Mouse (Mus musculus) spleen, embryonic (tissue): ENCODE measurements around the gene Zfp706.
"Not testable (repeated sequence)": the region's sequence is repeated elsewhere in the genome, so short reads cannot be mapped to it uniquely, and the experiment has no call there.

Experiments
- CTCF ChIA-PET: fragments of 350-600 bp; sonication (Branson Sonifier 250); formaldehyde crosslinking; loops from one replicate; lab custom pipeline; 2022; lab: Charles Lee

The Zfp706 gene

DNA sequence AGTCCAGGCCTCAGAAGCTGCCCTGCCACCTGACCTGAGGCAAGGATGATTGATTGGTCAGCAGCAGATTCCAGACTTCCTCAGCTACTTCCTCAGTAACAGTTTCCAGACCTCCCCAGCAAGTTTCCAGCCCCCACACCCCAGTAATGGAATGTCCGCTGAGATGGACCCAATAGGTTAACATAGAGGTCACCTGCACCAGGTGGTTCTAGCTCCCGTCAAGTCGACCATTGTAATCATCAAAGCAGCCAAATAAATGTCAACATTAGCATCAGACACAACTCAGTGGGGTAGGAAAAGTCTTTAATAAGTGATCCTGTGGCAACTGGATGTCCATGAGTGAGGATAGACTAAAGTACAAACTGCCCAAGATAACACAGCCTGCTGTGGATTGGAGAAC lies 3.7 kb upstream of the Zfp706 start:
- CTCF ChIA-PET: no interaction called here

DNA sequence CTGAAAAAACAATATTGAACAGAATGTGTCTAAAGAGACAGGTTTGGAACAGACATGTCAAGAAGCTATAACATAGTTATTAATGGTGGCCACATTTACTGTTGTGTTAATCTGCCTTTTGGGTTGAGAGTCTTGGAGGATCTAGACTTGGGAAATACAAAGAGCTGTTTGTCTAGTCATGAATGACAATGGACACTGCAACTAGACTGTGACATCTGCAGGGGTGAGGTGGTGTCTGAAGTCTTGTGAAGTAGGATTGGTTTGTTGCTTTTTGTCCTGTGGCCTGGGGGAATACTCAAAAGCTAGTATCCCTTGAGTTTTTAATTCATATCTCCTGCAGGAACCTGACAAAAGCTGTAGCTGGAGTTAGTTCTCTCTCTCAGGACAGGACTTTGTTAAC lies 973 bp upstream of the Zfp706 start:
- CTCF ChIA-PET: interaction anchor here (0.6 to 2.0 kb wide), 3 partner anchors 70 to 226 kb away, joined by 3 to 5 read pairs (median 3); no protein-coding TSS in a partner anchor

DNA sequence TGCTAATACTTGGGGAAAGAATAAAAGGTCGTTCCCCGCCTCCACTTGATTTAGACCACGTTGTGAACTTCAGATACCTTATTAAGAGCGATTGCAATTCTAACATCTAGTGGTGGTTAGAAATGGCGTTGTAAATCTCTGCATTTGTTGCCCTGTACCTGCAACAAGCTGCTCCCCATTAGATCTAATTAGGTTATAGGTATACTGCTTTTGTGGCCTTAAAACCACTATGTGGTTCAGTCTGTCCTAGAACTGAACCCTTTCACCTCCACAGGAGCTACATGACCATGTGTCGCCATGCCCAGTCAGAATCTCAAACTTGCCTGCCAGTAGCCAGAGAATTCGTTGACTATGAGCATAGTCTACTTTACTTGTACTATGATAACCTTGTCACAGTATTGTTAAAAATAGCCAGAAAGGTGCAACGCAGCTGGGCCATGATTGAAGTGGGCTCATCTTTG lies 416 bp upstream of the Zfp706 start:
- CTCF ChIA-PET: interaction anchor here (0.8 to 2.0 kb wide), 2 partner anchors 69 to 225 kb away, joined by 3 to 5 read pairs; no protein-coding TSS in a partner anchor

DNA sequence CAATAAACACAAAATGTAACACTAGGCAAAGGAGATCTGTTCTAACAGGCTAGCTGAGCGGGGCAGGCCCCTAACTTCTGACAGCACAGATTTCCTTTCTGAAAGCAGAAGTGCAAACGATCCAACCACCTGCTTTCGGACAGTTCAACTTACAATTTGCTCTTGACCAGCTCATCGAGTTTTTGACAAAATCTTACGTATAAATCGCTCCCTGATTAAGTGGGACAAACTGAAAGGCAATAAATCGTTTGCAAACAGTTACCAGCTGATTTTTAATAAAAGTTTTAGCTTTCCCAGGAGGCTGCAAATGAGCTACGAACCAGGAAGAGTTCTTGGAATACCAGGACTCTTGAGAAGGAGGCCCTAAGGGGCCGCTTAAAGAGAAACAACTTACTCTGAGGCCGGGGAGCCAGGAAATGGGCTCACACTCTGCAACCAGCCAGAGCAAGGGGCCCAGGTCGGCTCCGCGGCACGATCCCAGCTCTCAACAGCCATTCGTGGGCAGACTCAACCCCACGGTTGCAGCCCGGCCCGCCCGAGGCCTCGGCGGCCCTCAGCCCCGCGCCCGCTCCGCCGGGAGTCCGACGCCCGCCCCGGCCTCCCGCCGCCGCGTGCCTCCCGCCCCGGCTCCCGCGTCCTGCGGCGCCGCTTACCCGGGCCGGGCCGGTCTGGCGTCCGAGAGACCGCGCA lies 953 bp downstream of the Zfp706 start:
- CTCF ChIA-PET: no interaction called here

DNA sequence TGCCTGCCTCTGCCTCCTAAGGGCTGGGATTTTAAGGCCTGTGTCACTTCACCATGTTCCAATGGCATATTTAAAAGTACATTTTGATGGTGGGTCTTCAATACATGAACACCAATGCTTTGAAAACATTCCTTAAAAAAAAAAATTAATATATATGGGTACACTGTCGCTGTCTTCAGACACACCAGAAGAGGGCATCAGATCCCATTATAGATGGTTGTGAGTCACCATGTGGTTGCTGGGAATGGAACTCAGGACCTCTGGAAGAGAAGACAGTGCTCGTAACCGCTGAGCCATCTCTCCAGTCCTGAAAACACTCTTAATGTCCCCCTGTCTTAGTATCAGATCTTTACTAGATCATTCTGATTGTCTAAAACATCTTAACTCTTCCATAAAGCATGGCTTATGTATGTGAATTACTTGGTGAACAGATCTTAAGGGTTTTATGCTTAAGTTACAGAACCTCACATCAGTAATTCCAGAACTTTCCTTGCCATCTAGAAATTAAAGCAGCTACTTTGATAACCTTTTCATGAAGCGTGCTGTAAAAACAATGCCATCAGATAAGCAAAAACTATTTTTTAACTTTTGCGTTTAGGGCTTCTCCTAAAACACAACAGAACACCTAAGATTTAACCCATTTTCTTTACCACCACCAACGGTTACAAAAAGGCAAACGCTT lies 1.6 kb downstream of the Zfp706 start:
- CTCF ChIA-PET: no interaction called here

DNA sequence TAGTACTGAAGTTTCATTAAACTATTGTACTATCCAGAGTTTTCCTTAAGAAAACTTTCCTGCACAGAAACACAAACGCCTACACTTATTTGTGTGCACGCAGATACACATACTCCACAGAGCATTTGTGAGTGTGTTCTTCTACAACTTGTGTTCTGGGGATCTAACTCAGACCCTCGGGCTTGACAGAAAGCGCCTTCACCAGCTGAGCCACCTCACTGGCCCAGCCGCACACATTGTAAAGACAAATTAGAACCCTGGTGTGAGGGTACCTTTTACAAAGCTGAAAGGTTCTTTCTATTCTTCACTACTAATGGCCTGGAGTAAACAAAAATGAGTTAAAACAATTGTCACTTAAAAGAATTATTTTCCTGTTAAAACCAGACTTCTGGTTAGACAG lies 2.7 kb downstream of the Zfp706 start:
- CTCF ChIA-PET: no interaction called here

DNA sequence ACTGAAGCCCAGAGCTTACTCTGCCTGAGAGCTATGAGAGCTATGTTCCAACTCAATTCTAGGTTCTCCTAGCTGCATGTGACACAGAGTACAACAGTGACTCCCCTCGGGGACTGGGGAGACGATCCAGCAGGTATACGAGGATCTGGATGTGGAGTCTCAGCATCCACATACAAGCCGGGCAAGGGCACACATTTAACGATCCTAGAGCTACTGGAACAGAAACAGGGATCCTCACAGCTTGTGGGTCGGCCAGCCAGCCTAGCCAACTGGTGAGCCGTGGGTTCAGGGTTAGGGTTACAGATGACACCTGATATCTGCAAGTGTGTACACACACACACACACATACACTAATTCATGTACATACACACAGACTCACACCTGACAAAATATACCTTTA lies 5.3 kb downstream of the Zfp706 start:
- CTCF ChIA-PET: interaction anchor here (0.6 kb wide), 1 partner anchor 100 kb away, joined by 3 read pairs; no protein-coding TSS in a partner anchor

DNA sequence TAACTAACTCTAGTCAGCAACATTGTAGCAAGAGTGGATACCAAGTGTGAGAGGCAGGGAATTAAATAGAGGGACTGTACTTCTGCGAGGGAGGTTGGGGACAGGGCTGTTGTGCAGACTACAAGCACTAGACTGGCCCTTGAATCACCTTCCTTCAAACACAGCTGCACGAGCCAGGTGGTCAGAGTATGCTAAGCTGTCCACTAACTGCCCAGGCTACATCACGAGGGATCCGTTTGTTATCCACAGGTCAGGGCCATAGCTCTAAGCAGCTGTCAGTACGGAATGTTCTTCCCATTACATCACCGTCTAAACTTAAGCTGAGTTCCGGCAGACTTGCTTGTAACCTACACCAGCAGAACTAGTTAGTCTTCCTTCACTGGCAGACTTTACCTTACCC lies 8.0 kb downstream of the Zfp706 start:
- CTCF ChIA-PET: not testable (repeated sequence)

DNA sequence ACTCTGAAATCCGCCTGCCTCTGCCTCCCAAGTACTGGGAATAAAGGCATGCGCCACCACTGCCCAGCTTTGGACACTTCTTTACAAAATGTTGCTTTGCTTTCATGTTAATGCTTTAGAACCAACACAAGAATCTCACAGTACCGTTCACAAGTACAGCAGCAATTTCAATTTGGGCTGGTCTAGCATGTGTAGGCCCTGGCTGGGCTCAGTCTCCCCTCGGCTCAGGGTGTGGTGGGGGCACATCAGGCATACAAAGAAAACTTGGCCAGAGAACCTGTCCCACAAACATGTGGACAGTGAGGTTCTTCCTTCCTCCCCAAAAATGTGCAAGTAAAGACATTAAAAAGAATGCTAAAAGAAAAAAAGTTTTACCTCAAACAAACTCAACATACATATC lies 12.4 kb downstream of the Zfp706 start:
- CTCF ChIA-PET: no interaction called here

DNA sequence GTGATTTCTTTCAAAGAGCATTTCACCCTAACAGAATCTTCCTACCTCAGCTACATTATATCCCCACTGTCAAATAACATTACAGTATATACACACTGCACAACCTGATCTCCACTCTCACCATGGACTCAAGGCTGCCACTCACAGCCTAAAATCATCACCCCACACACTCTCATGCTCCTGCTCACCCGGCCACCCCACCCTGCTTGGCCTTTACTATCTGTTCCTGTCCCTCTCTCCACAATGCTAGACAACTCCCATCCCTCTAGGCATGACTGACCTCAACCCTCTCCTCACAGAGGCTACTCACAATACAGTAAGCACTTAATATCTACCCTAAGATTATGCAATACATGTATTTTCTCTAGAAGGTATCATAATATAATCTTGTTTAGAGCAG lies 12.9 kb downstream of the Zfp706 start:
- CTCF ChIA-PET: no interaction called here

DNA sequence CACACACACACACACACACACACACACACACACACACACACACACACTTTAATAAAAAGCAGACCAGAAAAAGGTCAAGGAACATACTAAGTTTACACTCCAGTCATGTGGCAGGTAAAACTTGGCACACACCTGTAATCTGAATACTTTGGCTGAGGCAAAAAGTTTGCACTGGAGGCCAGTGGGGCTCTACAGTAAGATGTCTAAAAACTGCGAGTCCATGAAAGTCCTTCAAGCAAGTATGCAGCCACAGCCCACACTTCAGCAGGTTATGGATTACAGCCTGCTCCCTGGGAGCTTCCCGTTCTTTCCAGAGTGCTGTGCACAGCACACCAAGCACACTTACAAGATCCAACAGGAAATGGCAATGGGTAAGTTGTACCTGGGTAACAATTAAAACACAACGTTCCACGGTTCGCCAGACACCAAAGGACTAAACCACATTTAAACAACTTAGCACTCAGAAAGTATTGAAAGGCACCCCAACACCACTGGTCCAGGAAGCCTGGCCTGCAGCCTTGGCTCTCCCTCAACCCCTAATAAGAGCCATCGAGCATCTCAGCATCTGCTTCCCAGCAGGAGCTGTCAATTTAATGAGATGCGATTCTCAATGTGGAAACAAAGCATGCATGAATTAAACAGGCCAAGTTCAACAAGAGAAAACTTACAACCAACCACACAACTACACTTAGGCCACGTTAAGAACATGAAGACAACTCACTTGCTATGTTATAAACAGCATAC lies 14.0 kb downstream of the Zfp706 start:
- CTCF ChIA-PET: interaction anchor here (0.6 kb wide), 1 partner anchor 16 kb away, joined by 3 read pairs; no protein-coding TSS in a partner anchor

DNA sequence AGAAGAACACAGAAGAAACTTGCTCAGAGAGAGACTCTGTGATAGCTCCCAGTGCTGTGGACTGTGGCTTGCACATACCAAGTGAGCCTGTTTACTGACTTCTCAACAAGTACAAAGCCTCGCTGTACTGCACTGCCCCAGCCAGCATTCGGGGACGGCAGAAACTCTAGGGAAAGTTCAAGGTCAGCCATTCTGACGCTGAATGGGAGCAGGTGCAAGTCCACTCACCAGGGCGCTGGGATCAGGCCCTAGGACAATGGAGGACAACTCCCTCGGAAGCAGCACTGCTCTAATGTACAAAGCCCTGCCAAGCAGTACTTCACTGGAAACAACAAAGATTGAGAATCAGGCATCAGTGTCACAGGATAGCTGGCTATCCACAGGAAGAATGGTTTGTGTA lies 16.2 kb downstream of the Zfp706 start:
- CTCF ChIA-PET: no interaction called here

DNA sequence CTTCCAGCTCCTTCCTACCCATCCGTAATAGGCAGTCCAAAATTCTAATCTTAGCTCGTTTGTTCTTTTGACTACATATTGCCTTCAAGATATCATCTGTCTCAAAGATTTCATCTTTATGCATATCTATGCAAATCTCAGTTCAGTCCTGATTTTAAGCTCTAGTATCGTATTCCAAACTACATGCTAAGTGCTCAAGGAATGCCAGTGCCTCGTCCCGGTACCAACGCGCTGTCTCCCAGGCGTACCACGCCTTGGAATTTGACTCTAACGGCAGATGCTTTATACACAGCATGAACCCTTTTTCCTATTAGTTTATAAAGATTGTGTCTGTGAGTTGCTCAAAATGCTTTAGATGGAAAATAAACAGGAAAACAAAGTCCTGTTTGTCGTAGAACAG lies 17.7 kb downstream of the Zfp706 start:
- CTCF ChIA-PET: no interaction called here

DNA sequence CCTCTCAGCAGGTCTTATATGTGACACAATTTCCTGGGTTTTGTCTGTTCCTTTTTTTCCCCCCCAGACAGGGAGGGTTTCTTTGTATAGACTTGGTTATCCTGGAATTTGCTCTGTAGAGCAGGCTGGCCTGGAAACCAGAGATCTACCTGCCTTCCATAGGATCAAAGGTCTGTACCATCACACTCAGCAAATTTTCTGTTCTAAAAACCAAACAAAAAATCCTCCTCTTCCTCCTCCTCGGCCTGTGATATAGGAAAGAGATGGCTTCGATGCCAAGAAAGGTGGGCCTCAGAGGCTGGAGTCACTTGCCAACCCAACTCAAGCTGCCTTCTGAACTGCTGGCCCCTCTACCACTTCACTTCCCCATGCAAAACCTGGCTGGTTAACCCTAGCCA lies 18.9 kb downstream of the Zfp706 start:
- CTCF ChIA-PET: no interaction called here

DNA sequence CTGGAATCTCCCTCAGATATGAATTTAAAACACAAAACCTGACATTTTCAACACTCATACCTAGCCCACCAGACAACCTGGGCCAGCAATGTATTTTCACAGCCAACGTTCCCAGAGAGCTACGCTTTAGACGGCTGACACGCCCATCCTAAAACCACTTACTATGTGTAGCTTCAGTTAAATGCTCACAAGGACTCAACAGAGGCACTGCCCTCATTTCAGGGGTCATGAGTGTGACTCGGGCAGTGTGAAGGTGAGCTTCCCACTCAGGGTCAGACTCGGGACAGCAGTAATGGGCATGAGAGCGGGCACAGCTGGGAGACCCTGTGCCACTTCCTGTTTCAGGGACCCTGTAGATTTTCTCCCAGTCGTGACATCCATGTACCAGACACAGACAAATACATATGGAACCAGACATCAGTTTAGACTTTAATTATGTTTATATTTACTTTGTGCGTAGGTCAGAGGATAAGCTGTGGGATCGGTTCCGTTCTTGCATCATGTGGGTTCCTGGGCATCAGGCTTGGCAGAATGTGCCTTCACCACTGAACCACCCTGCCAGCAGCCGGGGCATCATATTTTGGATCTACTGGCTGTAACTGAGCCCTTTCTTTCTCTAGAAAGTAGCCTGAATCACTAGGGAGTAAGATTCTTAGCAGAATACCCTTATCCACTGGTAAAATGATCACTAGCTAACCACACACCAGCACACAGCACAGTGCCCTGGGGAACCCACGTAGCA lies 19.4 kb downstream of the Zfp706 start:
- CTCF ChIA-PET: interaction anchor here (0.6 kb wide), 2 partner anchors 77 to 222 kb away, joined by 4 to 6 read pairs; no protein-coding TSS in a partner anchor

DNA sequence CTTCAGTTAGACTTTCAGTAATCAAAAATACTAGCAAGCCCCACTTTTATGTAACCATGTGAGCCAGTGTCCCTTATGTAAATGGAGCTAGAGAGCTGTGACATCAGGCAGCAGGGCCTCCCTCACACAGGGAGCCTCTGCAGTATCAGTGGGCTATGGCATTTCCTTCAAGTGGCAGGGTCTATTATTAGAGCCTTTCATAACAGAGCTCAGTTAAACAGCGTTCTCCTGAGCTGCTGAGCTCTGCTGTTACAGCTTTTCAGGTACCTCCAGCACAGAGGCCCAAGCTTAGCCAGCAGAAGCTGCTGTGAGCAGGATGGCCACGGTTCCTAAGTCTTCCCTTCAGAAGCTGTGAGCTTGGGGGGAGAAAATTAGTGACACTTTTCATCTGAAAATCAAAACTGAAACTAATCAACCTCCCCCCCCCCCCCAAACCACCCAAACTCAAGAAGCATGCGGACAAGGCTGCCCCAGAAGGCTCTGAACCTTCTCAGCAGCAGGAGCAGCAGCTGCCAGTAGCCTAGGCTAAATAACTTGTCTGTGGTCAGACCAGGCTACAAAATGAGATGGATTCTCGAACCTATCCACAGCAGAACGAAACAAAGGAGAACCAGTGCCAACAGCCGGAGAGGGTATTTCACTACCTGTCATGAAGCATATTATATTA lies 20.2 kb downstream of the Zfp706 start:
- CTCF ChIA-PET: interaction anchor here (0.6 to 0.7 kb wide), 4 partner anchors 40 to 980 kb away, joined by 4 to 6 read pairs (median 6); no protein-coding TSS in a partner anchor

DNA sequence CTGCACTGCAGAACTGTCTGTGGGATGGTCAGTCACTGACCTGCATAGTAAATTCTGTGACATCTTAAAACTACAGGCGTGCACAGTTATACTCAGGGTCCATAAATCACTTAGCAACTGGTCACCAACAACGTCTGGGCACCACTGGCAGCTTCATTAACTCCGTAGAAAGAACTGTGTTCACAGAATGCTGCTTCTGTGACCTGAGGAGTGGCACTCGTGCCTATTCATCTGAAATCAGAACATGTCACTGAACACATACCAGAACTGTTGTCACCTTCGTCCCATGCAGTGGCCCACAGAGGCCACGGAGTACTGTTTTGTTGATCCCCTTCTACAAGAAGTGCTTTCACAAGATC lies 22.0 kb downstream of the Zfp706 start:
- CTCF ChIA-PET: interaction anchor here (0.6 kb wide), 1 partner anchor 102 kb away, joined by 3 read pairs; no protein-coding TSS in a partner anchor

DNA sequence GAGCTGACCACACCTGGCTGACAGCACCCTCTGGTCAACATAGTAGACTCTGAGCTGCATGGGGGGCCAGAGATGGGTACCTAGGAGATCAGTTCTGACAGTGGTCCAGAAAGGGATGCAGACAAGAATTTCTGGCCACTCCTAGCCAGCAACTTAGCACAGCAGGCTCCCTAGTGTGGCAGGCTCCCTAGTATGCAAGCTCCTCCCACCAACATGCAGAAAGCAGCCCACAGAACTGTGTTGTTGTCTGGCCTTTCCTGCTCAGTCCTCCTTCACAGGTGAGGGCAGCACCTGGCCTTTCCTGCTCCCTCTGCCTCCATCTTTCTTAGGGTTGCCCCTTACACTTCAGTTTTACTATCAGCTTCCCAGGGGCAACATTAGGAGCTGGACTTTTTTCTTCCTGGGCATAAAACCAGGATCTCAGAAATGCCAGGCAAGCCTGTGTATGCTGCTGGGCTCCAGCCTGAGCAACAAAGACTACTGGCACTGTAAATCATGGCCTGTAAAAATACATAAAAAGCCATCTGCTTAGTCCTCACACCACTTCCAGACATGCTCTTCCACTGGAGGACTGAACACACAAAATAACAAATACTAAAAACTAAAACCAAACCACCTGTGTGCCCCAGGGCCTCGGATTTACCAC lies 22.5 kb downstream of the Zfp706 start:
- CTCF ChIA-PET: no interaction called here

DNA sequence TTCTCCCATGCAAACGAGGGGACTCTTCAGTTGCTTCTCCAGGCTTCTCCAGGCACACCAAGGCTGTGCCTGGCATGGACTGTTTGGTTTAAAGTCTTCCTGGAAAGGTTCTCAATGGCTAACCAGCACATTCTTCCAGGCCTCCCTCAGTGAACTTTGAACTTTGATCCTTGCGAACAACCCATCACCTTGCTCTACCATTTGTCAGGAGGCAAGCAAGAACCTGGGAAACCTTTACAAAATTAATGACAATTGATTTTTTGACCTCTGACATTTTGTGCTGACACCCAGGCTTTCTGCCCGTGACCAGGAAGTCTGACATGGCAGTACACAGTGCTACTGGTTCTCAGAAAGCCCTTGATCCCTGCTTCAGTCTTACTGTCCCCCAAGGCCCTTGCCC lies 24.1 kb downstream of the Zfp706 start:
- CTCF ChIA-PET: no interaction called here

DNA sequence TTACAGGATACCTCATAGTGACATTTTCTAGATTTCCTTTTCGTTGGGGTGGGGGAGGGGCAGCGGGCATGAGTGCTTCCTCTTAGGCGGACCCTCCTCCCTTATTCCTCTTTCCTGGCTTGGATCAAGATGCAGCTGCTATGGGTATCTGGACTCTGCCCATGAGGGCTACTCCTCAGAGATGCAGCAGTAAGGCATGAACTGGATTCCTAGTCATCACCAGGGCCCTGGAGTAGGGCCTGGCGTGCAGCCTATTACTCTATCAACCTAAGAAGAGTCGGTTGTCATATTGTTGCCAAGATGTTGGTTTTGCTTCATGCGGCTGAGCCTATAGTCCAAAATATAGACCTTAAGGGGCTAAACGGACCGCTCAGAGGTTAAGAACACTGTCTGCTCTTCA lies 27.3 kb downstream of the Zfp706 start:
- CTCF ChIA-PET: no interaction called here
